Mouse (Mus musculus) CH12.LX (cell line): ENCODE measurements around the gene Timm22. TPM values are rescaled to one million over a fixed set of nuclear protein-coding genes. Genes with fewer than 3 reads are reported as not detected.

ENCODE experiments used
- DNase-seq: peaks from one replicate; pipeline ENCODE4 v3.0.0-alpha.2; 2013; ENCODE audit errors: extremely low read depth
- H3K27ac ChIP-seq: 2 replicates; pipeline ENCODE4 v1.5.1; 2012; ENCODE audit warnings: low read depth, mild to moderate bottlenecking, control low read depth, moderate library complexity; ENCODE audit not compliant: insufficient read depth
- H3K27me3 ChIP-seq: replicated peaks from 2 replicates; pipeline ENCODE3; 2012; ENCODE audit warnings: inconsistent platforms
- H3K36me3 ChIP-seq, 2 experiments: replicated peaks in 1 of 2; 2 replicates each; pipeline versions ENCODE3 to v1.6.1; 2012; ENCODE audit warnings: inconsistent platforms in 1 of 2, low read length in 1 of 2, mild to moderate bottlenecking in 1 of 2, mixed read lengths in 1 of 2, moderate library complexity in 1 of 2; ENCODE audit not compliant: control insufficient read depth in 1 of 2, insufficient read depth in 1 of 2
- H3K4me1 ChIP-seq, 2 experiments: 2 replicates each; pipeline ENCODE4 v1.6.1; 2012; ENCODE audit warnings: inconsistent platforms in 1 of 2, moderate library complexity in 1 of 2; ENCODE audit not compliant: insufficient read depth in 2 of 2, control insufficient read depth in 1 of 2
- H3K4me2 ChIP-seq: 2 replicates; pipeline ENCODE4 v1.6.1; 2012; ENCODE audit warnings: low read depth, mild to moderate bottlenecking, control low read depth; ENCODE audit not compliant: poor library complexity, insufficient read depth, severe bottlenecking
- H3K4me3 ChIP-seq, 3 experiments: fragments of 150-350 bp in 1 of 3; sonication (generic) in 1 of 3; replicated peaks in 1 of 3; 2 replicates each; pipeline versions ENCODE3 to v1.5.1; 2011 to 2012; ENCODE audit warnings: low read depth in 2 of 3, low read length in 2 of 3, mild to moderate bottlenecking in 2 of 3, moderate library complexity in 2 of 3, control low read depth in 1 of 3, improper control_type of control experiment in 1 of 3, inconsistent platforms in 1 of 3, mixed read lengths in 1 of 3; ENCODE audit not compliant: poor library complexity in 1 of 3
- H3K79me2 ChIP-seq: replicated peaks from 2 replicates; pipeline ENCODE4 v1.6.1; 2012; ENCODE audit warnings: mild to moderate bottlenecking, moderate library complexity; ENCODE audit not compliant: control insufficient read depth, poor library complexity, insufficient read depth, severe bottlenecking; ENCODE audit errors: extremely low read depth
- H3K9ac ChIP-seq: 2 replicates; pipeline ENCODE4 v1.6.1; 2012; ENCODE audit warnings: low read depth, mild to moderate bottlenecking, control low read depth, moderate library complexity; ENCODE audit not compliant: insufficient read depth
- H3K9me3 ChIP-seq: replicated peaks from 2 replicates; pipeline ENCODE3; 2012; ENCODE audit warnings: low read length, inconsistent platforms, mixed read lengths
- BHLHE40 ChIP-seq: IDR thresholded peaks from 2 replicates; pipeline ENCODE4 v1.6.1; 2011; ENCODE audit warnings: mild to moderate bottlenecking, low read depth, low read length, improper control_type of control experiment
- ETS1 ChIP-seq: conservative IDR thresholded peaks from 2 replicates; pipeline ENCODE4 v1.6.1; 2012; ENCODE audit warnings: low read depth, mild to moderate bottlenecking, inconsistent platforms, low read length, improper control_type of control experiment, moderate library complexity
- IRF4 ChIP-seq: IDR thresholded peaks from 2 replicates; pipeline ENCODE4 v1.6.1; 2014; ENCODE audit warnings: low read depth, mild to moderate bottlenecking, inconsistent platforms, low read length, improper control_type of control experiment
- JUND ChIP-seq: conservative IDR thresholded peaks from 2 replicates; pipeline ENCODE4 v1.6.1; 2011; ENCODE audit warnings: low read depth, low read length, improper control_type of control experiment
- MAFK ChIP-seq: IDR thresholded peaks from 2 replicates; pipeline ENCODE4 v1.6.1; 2011; ENCODE audit warnings: low read length, improper control_type of control experiment; ENCODE audit not compliant: insufficient replicate concordance
- MEF2A ChIP-seq: IDR thresholded peaks from 2 replicates; pipeline ENCODE4 v1.6.1; 2014; ENCODE audit warnings: low read depth, mild to moderate bottlenecking, inconsistent platforms, low read length, improper control_type of control experiment, borderline replicate concordance
- MXI1 ChIP-seq: IDR thresholded peaks from 2 replicates; pipeline ENCODE4 v1.6.1; 2011; ENCODE audit warnings: mild to moderate bottlenecking, low read depth, low read length, improper control_type of control experiment
- POLR2AphosphoS2 ChIP-seq: IDR thresholded peaks from 2 replicates; pipeline ENCODE4 v1.6.1; 2011; ENCODE audit warnings: low read depth, low read length, improper control_type of control experiment
- RAD21 ChIP-seq: IDR thresholded peaks from 2 replicates; pipeline ENCODE4 v1.6.1; 2011; ENCODE audit warnings: low read depth, mild to moderate bottlenecking, low read length, improper control_type of control experiment, moderate library complexity
- RCOR1 ChIP-seq: conservative IDR thresholded peaks from 2 replicates; pipeline ENCODE4 v1.6.1; 2012; ENCODE audit warnings: low read depth, mild to moderate bottlenecking, inconsistent platforms, low read length, improper control_type of control experiment
- SIN3A ChIP-seq: IDR thresholded peaks from 2 replicates; pipeline ENCODE4 v1.6.1; 2012; ENCODE audit warnings: low read length, improper control_type of control experiment, inconsistent platforms
- SMC3 ChIP-seq: IDR thresholded peaks from 2 replicates; pipeline ENCODE4 v1.6.1; 2011; ENCODE audit warnings: low read depth, low read length, improper control_type of control experiment
- TBP ChIP-seq: conservative IDR thresholded peaks from 2 replicates; pipeline ENCODE4 v1.6.1; 2011; ENCODE audit warnings: low read depth, low read length, improper control_type of control experiment
- USF1 ChIP-seq: IDR thresholded peaks from 2 replicates; pipeline ENCODE4 v1.6.1; 2014; ENCODE audit warnings: low read depth, mild to moderate bottlenecking, inconsistent platforms, low read length, improper control_type of control experiment
- USF2 ChIP-seq: conservative IDR thresholded peaks from 2 replicates; pipeline ENCODE4 v1.6.1; 2011; ENCODE audit warnings: low read depth, low read length, improper control_type of control experiment
- dilution Hi-C: fragments of 300-500 bp; cut with MboI; formaldehyde crosslinking; loops from 2 replicates; pipeline ENCODE4 v1.14.3; 2020; ENCODE audit warnings: low sequenced_read_pairs; ENCODE audit not compliant: extremely low pct_unique_long_range_greater_than_20kb, extremely low pct_ligation_motif_present
- in situ Hi-C: fragments of 300-500 bp; cut with MboI; formaldehyde crosslinking; loops from 3 replicates; pipeline ENCODE4 v1.14.3; 2019; ENCODE audit warnings: low sequenced_read_pairs, low pct_ligation_motif_present, low pct_unique_long_range_greater_than_20kb, mixed read lengths
- polyA plus RNA-seq: library from polyadenylated mRNA; unstranded; fragments of >175 nt; gene quantifications from 2 replicates; pipeline ENCODE4 v1.2.1, GENCODE M21; 2012; ENCODE audit warnings: low read depth; ENCODE audit not compliant: insufficient read length
- total RNA-seq, 2 experiments: library from RNA; depleted of rRNA; stranded (reverse); fragments of 300-350 nt in 1 of 2; fragments of >200 nt in 1 of 2; gene quantifications; 2 replicates each; pipeline ENCODE4 v1.2.3; 2012 to 2014

Gene Timm22
- total and polyA plus RNA-seq, 3 experiments, result 44.6 to 81.4 (median 53.8) TPM

GRCm38 (mm10) chr11:76439666-76440065 lies 32.9 kb downstream of the Timm22 start:
- in situ Hi-C loops (no loop called here), dilution Hi-C loops (no loop called here)
- no peak overlapping the region for H3K27ac ChIP-seq
- no peaks in the 10 kb centered on the region for H3K9me3 ChIP-seq
- no peak overlapping the region for H3K9ac ChIP-seq
- H3K4me2 ChIP-seq, result no peak overlapping the region
- DNase-seq, result peak; percentile 46
- H3K79me2 ChIP-seq, result no peaks in the 10 kb centered on the region
- no peaks in the 10 kb centered on the region for H3K27me3 ChIP-seq
- H3K36me3 ChIP-seq, result peaks cover 40 to 95% of the 10 kb centered on the region in 2 experiments
- TF ChIP-seq JUND (0 out of 2 replicates have a peak, but pooled peaks have one; percentile 21), BHLHE40 (no peak)
- H3K4me3 ChIP-seq, result no peak overlapping the region
- H3K4me1 ChIP-seq, result peaks cover 0 to 24% of the 10 kb centered on the region in 2 experiments; a peak in 2 of 4 replicates

DNA sequence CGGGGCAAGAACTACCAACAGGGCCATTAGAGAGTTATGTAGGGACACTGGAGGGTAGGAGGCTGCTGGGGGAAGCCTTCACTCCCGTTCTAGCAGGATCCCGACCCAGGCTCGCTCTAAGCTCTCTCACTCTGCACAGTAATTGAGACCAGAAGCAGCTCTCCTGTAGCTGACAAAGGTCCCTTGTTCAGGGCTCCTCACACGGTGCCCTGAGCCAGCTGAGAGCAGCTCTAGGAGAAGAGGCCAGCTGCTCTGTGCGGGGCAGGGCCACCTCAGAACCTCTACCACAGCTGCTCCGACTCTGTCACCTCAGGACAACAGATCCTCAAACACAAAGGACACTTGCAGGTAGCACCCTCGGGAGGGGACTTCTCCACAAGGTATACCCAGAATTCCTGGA lies 38.7 kb downstream of the Timm22 start:
- dilution Hi-C loops, result no loop called here
- in situ Hi-C loops, result no loop called here
- no peaks in the 10 kb centered on the region for H3K9me3 ChIP-seq

DNA sequence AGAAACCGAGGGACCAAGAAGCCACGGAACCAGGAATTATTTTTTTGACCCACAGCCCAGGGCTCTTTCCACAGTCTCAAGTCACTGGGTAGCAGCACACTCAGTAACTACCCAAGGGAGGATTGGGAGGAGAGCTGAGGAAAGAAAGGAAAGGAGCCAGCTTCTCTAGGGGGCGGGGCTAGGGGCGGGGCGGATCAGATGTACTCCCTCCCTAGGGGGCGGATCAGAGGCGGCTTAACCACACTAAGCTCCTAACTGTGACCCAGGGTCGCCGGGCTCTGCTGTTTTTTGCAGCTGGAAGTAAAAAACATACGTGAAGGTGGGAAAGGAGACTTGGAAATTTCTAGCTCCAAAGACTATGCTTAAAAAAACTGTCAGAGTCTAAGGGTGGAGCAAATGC lies 39.5 kb downstream of the Timm22 start:
- dilution Hi-C loops (no loop called here), in situ Hi-C loops (no loop called here)
- H3K4me1 ChIP-seq, result peaks cover under 1 to 10% of the 10 kb centered on the region in 2 experiments; a peak in 1 of 4 replicates
- no peak for TF ChIP-seq SIN3A
- TF ChIP-seq MEF2A, result no peak
- no peak for TF ChIP-seq SMC3
- no peak for TF ChIP-seq TBP
- TF ChIP-seq MAFK, result no peak
- no peak for TF ChIP-seq ETS1
- no peak for TF ChIP-seq IRF4
- no peak for TF ChIP-seq USF2
- no peak for TF ChIP-seq MXI1
- TF ChIP-seq RCOR1, result no peak
- TF ChIP-seq POLR2AphosphoS2, result no peak
- TF ChIP-seq RAD21, result no peak
- TF ChIP-seq, all 38 proteins: peak for 0
- H3K9me3 ChIP-seq, result no peaks in the 10 kb centered on the region
- H3K4me2 ChIP-seq, result no peak overlapping the region
- no peaks in the 10 kb centered on the region for H3K79me2 ChIP-seq
- no peak overlapping the region for H3K27ac ChIP-seq
- peak; percentile 48 for DNase-seq
- no peak overlapping the region for H3K4me3 ChIP-seq
- H3K27me3 ChIP-seq, result no peaks in the 10 kb centered on the region
- H3K36me3 ChIP-seq, result peaks cover 36 to 93% of the 10 kb centered on the region in 2 experiments
- H3K9ac ChIP-seq, result no peak overlapping the region

More for the DNA sequence above, 38.7 kb downstream of the Timm22 start:
- Histone ChIP-seq H3K4me2 (no peak overlapping the region), H3K79me2 (no peaks in the 10 kb centered on the region), H3K9ac (no peak overlapping the region), H3K4me3 (no peak overlapping the region), H3K27me3 (no peaks in the 10 kb centered on the region), H3K4me1 (peaks cover 0 to 16% of the 10 kb centered on the region in 2 experiments; a peak in 2 of 4 replicates), H3K27ac (no peak overlapping the region), H3K36me3 (peaks cover 30 to 91% of the 10 kb centered on the region in 2 experiments)
- no peak for DNase-seq
- TF ChIP-seq USF1, result no peak
